Mouse (Mus musculus) central nervous system, embryonic 18 days (tissue): ENCODE measurements around the gene Gm3676. TPM values are rescaled to one million over a fixed set of nuclear protein-coding genes. Genes with fewer than 3 reads are reported as not detected.

Experiments used
- polyA plus RNA-seq: library from polyadenylated mRNA; depleted of rRNA; stranded (reverse); fragments of >200 nt; gene quantifications from 2 replicates; pipeline ENCODE4 v1.2.3, GENCODE M21; 2012; rRNA removed

Gene Gm3676
- not detected in 2 replicates for polyA plus RNA-seq

DNA sequence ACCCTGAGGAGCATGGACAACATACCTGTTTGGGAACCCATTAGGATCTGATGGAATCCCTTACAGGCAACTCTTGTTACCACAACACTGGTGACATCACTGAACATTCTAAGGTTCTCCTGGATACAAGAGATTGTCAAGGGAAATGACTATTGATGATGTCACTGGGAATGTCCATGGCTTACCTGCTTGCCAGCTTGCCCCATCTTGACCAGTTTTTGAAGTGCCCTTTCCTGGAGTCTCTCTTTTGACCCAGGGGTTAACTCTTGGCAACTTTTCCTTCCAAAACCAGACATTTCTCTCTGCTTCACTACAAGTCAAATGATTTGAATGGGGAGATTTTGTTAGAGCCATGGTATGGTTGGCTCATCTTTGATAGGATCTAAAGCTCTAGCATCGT, at the start of gene Gm3676:
Gene Gm3676, minus strand, starts transcription at position 101 of the 400 bp plus-strand sequence.

DNA sequence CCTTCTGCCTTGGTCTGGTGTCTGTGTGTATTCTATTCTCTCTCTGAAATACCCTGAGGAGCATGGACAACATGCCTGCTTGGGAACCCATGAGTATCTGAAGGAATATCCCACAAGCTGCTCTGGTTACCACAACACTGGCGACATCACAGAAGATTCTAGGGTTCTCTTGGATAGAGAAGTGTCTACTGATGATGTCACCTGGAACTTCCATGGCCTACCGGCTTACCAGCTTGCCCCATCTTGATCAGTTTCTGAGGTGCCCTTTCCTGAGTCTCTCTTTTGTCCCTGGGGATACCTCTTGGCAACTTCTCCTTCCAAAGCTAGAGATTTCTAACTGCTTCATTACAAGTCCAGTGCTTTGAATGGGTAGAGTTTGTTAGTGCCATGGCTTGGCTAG, 21.8 kb downstream of the Gm3676 start, which contains the start of gene Gm3072:
Gene Gm3072, minus strand, starts transcription at position 101 of the 400 bp plus-strand sequence.

Other genes with a start within 250 kb of the Gm3676 start
- gene Gm6482, start 238.2 kb downstream of the Gm3676 start, polyA plus RNA-seq: not detected in 2 replicates
- not detected in 2 replicates for gene Gm7954, start 193.0 kb downstream of the Gm3676 start, polyA plus RNA-seq
- not detected in 2 replicates for gene Gm3486, start 157.0 kb downstream of the Gm3676 start, polyA plus RNA-seq
- gene Gm7970, start 90.9 kb downstream of the Gm3676 start, polyA plus RNA-seq: not detected in 2 replicates
- gene 1700049E17Rik2, start 73.3 kb downstream of the Gm3676 start, polyA plus RNA-seq: not detected in 2 replicates
- not detected in 2 replicates for gene Gm3072, start 21.9 kb downstream of the Gm3676 start, polyA plus RNA-seq
- not detected in 2 replicates for gene Gm8068, start 55.4 kb upstream of the Gm3676 start, polyA plus RNA-seq
- not detected in 2 replicates for gene Gm7929, start 104.1 kb upstream of the Gm3676 start, polyA plus RNA-seq
- gene Gm47189, start 126.0 kb upstream of the Gm3676 start, polyA plus RNA-seq: not detected in 2 replicates